Mouse (Mus musculus) G1E (cell line): ENCODE data around the gene Trim26. TPM values are rescaled to one million over a fixed set of nuclear protein-coding genes. Genes with fewer than 3 reads are reported as not detected.

Source experiments
- ATAC-seq: 2 replicates; pipeline ENCODE4 v1.8.0; 2016; ENCODE audit warnings: mild to moderate bottlenecking; ENCODE audit not compliant: insufficient number of reproducible peaks, poor library complexity, low FRiP score, severe bottlenecking; ENCODE audit errors: extremely low read depth
- DNase-seq: peaks from one replicate; pipeline ENCODE4 v3.0.0; 2012; ENCODE audit warnings: low spot score
- H3K27me3 ChIP-seq: 2 replicates; pipeline ENCODE4 v1.6.1; 2012; ENCODE audit warnings: mild to moderate bottlenecking, low read length, inconsistent platforms; ENCODE audit not compliant: insufficient read depth
- H3K36me3 ChIP-seq: replicated peaks from 2 replicates; pipeline ENCODE3; 2012; ENCODE audit warnings: mild to moderate bottlenecking, inconsistent platforms
- H3K4me1 ChIP-seq: 2 replicates; pipeline ENCODE4 v1.6.1; 2012; ENCODE audit warnings: low read depth, low read length, inconsistent platforms, mixed read lengths; ENCODE audit not compliant: insufficient read depth
- H3K4me3 ChIP-seq: 2 replicates; pipeline ENCODE4 v1.5.1; 2012; ENCODE audit warnings: low read depth, mild to moderate bottlenecking, inconsistent platforms, low read length, moderate library complexity, mixed read lengths
- H3K9me3 ChIP-seq: replicated peaks from 2 replicates; pipeline ENCODE4 v1.6.1; 2012; ENCODE audit warnings: inconsistent platforms
- CTCF ChIP-seq: IDR thresholded peaks from 2 replicates; pipeline ENCODE4 v1.5.1; 2012; ENCODE audit warnings: low read depth, low read length, inconsistent platforms, mixed read lengths
- GATA1 ChIP-seq: IDR thresholded peaks from 2 replicates; pipeline ENCODE4 v1.6.1; 2012; ENCODE audit warnings: borderline replicate concordance, low read length, inconsistent platforms, mixed read lengths
- GATA2 ChIP-seq: IDR thresholded peaks from 2 replicates; pipeline ENCODE4 v1.6.1; 2012; ENCODE audit warnings: low read depth, low read length, inconsistent platforms, borderline replicate concordance
- POLR2AphosphoS5 ChIP-seq: IDR thresholded peaks from 2 replicates; pipeline ENCODE4 v1.6.1; 2012; ENCODE audit warnings: low read depth, low read length, inconsistent platforms; ENCODE audit not compliant: insufficient replicate concordance
- TAL1 ChIP-seq: conservative IDR thresholded peaks from 2 replicates; pipeline ENCODE4 v1.6.1; 2012; ENCODE audit warnings: low read depth, low read length, inconsistent platforms, mixed read lengths
- polyA plus RNA-seq: library from polyadenylated mRNA; stranded (reverse); fragments of >175 nt; gene quantifications from 2 replicates; pipeline ENCODE4 v1.2.3, GENCODE M21; 2012
- total RNA-seq, 2 experiments: library from RNA; stranded (forward) in 1 of 2; stranded (reverse) in 1 of 2; fragments of 200-1000 nt in 1 of 2; fragments of >200 nt in 1 of 2; fragmentation: Nextera tagmentation in 1 of 2; gene quantifications; 2 replicates each; pipeline ENCODE4 v1.2.3; 2014 to 2017

The Trim26 gene
- total and polyA plus RNA-seq, 3 experiments = 12.5 to 39.7 (median 13.4) TPM

DNA sequence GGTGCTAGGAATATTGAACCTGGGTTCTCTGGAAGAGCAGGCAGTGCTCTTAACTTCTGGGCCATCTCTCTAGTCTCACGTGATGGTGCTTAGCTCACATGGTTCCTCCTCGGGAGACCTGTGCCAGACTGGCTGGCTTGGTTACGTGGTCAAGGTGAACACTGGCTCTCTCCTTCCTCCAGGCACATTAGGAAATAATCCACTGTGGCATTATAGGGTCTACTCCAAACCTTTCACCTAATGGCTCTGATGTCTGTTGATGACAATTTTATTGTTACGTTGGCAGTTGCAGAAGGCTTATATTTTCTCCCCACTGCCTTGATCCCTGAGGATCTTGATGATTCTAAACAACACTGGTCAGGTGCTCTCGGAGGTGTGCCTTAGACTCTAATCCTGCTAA is 12.0 kb downstream of the Trim26 start:
- Histone ChIP-seq H3K27me3 (no peaks in the 10 kb centered on the region), H3K36me3 (peaks cover 50% of the 10 kb centered on the region), H3K4me1 (peaks cover 10% of the 10 kb centered on the region), H3K4me3 (no peak overlapping the region), H3K9me3 (no peaks in the 10 kb centered on the region)
- DNase-seq = no peak
- no peak for ATAC-seq
- no peak for TF ChIP-seq CTCF
- no peak for TF ChIP-seq GATA2
- no peak for TF ChIP-seq POLR2AphosphoS5
- TF ChIP-seq TAL1 = no peak
- TF ChIP-seq GATA1 = no peak

DNA sequence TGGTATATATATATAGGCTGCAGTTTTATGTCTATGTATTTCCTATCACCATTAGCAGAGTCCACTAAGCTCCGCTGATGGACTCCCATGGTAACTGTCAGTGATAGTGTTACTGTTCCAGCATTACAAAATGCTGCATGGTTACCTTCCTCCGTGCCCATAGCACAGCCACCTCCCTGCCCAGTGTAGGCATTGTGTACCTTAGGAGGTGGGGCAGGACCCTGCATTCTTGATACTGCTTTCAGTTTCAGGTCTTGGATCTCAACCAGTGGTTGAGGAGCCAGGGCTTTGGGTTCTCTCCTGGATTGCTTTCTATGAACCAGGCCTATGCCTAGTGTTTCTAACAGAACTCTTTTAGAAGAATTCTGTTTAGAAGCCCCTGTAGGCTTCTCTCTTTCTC is 13.1 kb downstream of the Trim26 start:
- Histone ChIP-seq H3K4me3 (no peak overlapping the region), H3K4me1 (no peaks in the 10 kb centered on the region; the same call in 1 of the 2 replicates), H3K9me3 (no peaks in the 10 kb centered on the region), H3K36me3 (peaks cover 58% of the 10 kb centered on the region), H3K27me3 (no peaks in the 10 kb centered on the region)
- DNase-seq (no peak), ATAC-seq (no peak)
- TF ChIP-seq GATA1 (no peak), POLR2AphosphoS5 (no peak), TAL1 (no peak), CTCF (no peak), GATA2 (no peak)

DNA sequence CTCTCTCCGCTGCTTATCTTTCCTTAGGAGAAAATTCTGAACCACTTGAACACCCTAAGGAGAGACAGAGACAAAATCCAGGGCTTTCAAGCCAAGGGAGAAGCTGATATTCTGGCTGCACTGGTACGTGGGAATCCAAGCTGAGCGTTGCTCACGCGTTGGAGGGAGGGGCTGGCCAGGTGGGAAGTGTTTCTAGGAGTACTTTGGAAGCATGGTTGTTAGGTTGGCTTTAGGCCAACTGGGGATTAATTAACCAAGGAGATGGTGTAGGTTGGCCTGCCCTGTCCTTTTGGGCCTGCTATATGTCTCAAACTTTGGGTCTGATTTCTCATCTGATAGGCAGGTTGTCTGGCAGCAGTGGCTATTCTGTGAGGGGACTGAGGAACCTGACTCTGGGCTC is 14.3 kb downstream of the Trim26 start:
- TF ChIP-seq CTCF (no peak), POLR2AphosphoS5 (no peak)
- H3K27me3 ChIP-seq = no peaks in the 10 kb centered on the region
- H3K9me3 ChIP-seq = no peaks in the 10 kb centered on the region
- ATAC-seq (no peak), DNase-seq (no peak)
- peaks cover 61% of the 10 kb centered on the region for H3K36me3 ChIP-seq
- no peak overlapping the region for H3K4me3 ChIP-seq
- no peaks in the 10 kb centered on the region for H3K4me1 ChIP-seq

DNA sequence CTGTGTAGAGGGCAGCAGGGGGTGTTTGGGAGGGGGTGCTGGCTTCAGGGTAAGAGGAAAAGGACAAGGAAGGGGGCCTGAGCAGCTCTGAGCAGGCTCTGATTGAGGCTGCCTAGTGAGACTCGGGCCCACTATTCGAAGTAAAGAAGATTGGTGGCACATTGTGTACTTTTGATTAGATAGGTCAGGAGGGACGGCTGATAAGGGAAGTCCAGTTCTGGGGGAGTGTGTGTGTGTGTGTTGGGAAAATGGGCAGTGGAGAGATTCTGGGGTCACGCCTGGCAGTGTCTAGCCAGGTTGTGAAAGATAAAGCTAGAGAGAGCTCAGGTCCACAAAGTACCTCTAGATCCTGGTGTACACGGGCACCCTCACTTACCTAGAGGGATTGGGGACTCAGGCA is 14.7 kb downstream of the Trim26 start:
- H3K4me1 ChIP-seq = no peaks in the 10 kb centered on the region
- no peak overlapping the region for H3K4me3 ChIP-seq
- H3K36me3 ChIP-seq = peaks cover 62% of the 10 kb centered on the region
- TF ChIP-seq POLR2AphosphoS5 = no peak
- no peak for TF ChIP-seq GATA2
- TF ChIP-seq GATA1 = no peak
- no peak for TF ChIP-seq TAL1
- TF ChIP-seq CTCF = no peak
- no peak for DNase-seq
- H3K9me3 ChIP-seq = no peaks in the 10 kb centered on the region
- ATAC-seq = no peak
- no peaks in the 10 kb centered on the region for H3K27me3 ChIP-seq

DNA sequence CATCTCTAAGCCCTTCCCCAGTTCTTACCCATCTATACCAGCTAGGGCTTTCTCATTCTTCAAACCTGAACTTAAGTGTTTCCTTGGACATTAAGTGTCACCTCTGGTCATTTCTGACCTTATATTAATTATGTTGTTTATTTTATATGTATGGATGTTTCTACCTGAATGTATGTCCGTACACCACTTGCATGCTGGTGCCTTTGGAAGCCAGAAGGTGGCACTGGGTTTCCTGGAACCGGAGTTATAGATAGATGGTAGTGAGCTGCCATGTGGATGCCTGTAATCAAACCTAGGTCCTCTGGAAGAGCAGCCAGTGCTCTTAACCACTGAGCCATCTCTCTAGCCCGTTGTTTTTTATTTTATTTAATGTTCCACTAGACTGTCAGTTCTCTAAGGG is 18.6 kb downstream of the Trim26 start:
- Histone ChIP-seq H3K36me3 (peaks cover 76% of the 10 kb centered on the region), H3K27me3 (no peaks in the 10 kb centered on the region), H3K4me1 (no peaks in the 10 kb centered on the region), H3K4me3 (no peak overlapping the region), H3K9me3 (no peaks in the 10 kb centered on the region)
- no peak for DNase-seq
- ATAC-seq = no peak
- TF ChIP-seq GATA2 (no peak), TAL1 (no peak), GATA1 (no peak)

DNA sequence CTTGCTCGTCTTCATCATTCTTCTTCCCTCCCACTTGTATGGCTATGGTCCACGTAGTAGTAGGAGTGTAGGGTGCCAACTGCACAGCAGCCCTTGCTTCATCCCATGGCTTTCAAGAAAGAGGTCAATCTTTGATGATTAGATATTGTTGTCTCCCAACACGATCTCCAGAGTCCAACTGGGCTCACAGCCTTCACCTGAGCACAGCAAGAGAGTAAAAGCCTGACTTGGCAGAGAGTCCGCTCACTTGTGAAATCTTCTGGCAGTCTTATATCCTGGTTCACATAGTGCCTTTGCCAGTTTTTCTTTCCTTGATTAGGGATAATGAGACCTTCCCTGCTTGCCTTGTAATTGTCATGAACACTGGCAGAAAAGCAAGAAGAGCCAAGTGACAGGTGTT is 19.3 kb downstream of the Trim26 start:
- peaks cover 68% of the 10 kb centered on the region for H3K36me3 ChIP-seq
- no peaks in the 10 kb centered on the region for H3K4me1 ChIP-seq
- no peaks in the 10 kb centered on the region for H3K9me3 ChIP-seq
- peaks cover 2% of the 10 kb centered on the region; the same call in 1 of the 2 replicates for H3K27me3 ChIP-seq
- TF ChIP-seq GATA1 (no peak), CTCF (no peak), POLR2AphosphoS5 (no peak), TAL1 (no peak), GATA2 (no peak)
- DNase-seq (no peak), ATAC-seq (no peak)
- no peak overlapping the region for H3K4me3 ChIP-seq

DNA sequence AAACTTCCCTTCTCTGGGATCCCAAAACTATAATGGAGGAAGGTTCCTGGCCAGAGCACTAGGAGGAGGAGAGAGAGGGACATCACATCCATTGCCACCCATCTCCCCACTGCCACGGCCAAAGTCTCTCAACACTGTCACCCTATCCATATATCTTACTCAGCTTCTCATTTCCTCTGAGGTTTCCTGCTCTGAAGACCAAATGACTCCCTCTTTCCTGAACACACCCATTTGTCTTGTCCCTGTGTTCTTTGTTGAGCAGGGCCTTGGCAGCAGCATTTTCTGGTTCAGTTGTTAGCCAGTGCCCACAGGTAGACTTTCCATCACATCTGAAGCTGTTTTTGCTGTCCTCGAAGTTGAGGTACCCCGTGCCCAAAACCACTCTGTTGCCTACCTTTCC is 21.2 kb downstream of the Trim26 start:
- H3K36me3 ChIP-seq = peaks cover 49% of the 10 kb centered on the region
- DNase-seq = no peak
- TF ChIP-seq GATA1 = no peak
- no peaks in the 10 kb centered on the region for H3K9me3 ChIP-seq
- H3K4me3 ChIP-seq = no peak overlapping the region
- peaks cover 7% of the 10 kb centered on the region; the same call in 1 of the 2 replicates for H3K27me3 ChIP-seq
- H3K4me1 ChIP-seq = no peaks in the 10 kb centered on the region
- no peak for ATAC-seq
